Mouse (Mus musculus) heart, embryonic 13.5 days (tissue): ENCODE data around the gene Scly. TPM values are rescaled to one million over a fixed set of nuclear protein-coding genes. Genes with fewer than 3 reads are reported as not detected.

Experiments
- ATAC-seq: fragments of 200-750 bp; cut with Nextera tagmentation; 2 replicates; pipeline ENCODE4 v1.8.0; 2017; ENCODE audit warnings: moderate TSS enrichment; ENCODE audit not compliant: insufficient number of reproducible peaks, low FRiP score, low TSS enrichment; ENCODE audit errors: extremely low read depth
- H3K27ac ChIP-seq: fragments of 300-500 bp; sonication (generic); replicated peaks from 2 replicates; pipeline ENCODE4 v1.5.1; 2015; ENCODE audit warnings: moderate library complexity, mild to moderate bottlenecking, inconsistent platforms
- H3K27me3 ChIP-seq: fragments of 300-500 bp; sonication (generic); replicated peaks from 2 replicates; pipeline ENCODE4 v1.6.1; 2015; ENCODE audit warnings: mild to moderate bottlenecking, inconsistent platforms
- H3K36me3 ChIP-seq: fragments of 300-500 bp; sonication (generic); 2 replicates; pipeline ENCODE4 v1.6.1; 2015; ENCODE audit warnings: mild to moderate bottlenecking, inconsistent platforms
- H3K4me1 ChIP-seq: fragments of 300-500 bp; sonication (generic); 2 replicates; pipeline ENCODE4 v1.6.1; 2015; ENCODE audit warnings: inconsistent platforms
- H3K4me2 ChIP-seq: fragments of 300-500 bp; sonication (generic); 2 replicates; pipeline ENCODE4 v1.6.1; 2015; ENCODE audit warnings: inconsistent platforms, mild to moderate bottlenecking, moderate library complexity
- H3K4me3 ChIP-seq: fragments of 300-500 bp; sonication (generic); 2 replicates; pipeline ENCODE4 v1.5.1; 2015; ENCODE audit warnings: moderate library complexity, mild to moderate bottlenecking, inconsistent platforms
- H3K9ac ChIP-seq: fragments of 300-500 bp; sonication (generic); 2 replicates; pipeline ENCODE4 v1.6.1; 2015; ENCODE audit warnings: inconsistent platforms, mild to moderate bottlenecking, moderate library complexity
- H3K9me3 ChIP-seq: fragments of 300-500 bp; sonication (generic); 2 replicates; pipeline ENCODE4 v1.6.1; 2016; ENCODE audit warnings: inconsistent platforms
- WGBS: fragments of 180-500 bp; shearing (Covaris S2); methylation state at CpG from one replicate; pipeline ENCODE4 v1.1.7; 2015; ENCODE audit warnings: mixed read lengths; 5-methylcytosine and 5-hydroxymethylcytosine counted together
- polyA plus RNA-seq: library from polyadenylated mRNA; unstranded; fragments of >200 nt; fragmentation: Nextera tagmentation; extraction: Ambion mirVana; gene quantifications from 2 replicates; pipeline ENCODE4 v1.2.1, GENCODE M21; 2015

Gene Scly
- polyA plus RNA-seq, 1 experiment from 2014 or later = 12.6 TPM

GRCm38 (mm10) chr1:91333582-91333981, 35.4 kb downstream of the Scly start:
- no peak overlapping the region for H3K9ac ChIP-seq
- H3K4me2 ChIP-seq = no peak overlapping the region
- H3K27ac ChIP-seq = peak overlapping the region; percentile 66
- no peaks in the 10 kb centered on the region for H3K9me3 ChIP-seq
- no peak overlapping the region for H3K4me3 ChIP-seq
- no peak for ATAC-seq
- H3K27me3 ChIP-seq = peaks cover 12% of the 10 kb centered on the region
- no peaks in the 10 kb centered on the region for H3K36me3 ChIP-seq
- peaks cover 26% of the 10 kb centered on the region for H3K4me1 ChIP-seq

- 85% methylated on average over 7 of the region's 7 CpGs for WGBS
Observed at GRCm38 (mm10) chr1:91337355-91337754, 39.2 kb downstream of the Scly start.

GRCm38 (mm10) chr1:91344001-91344400, 45.9 kb downstream of the Scly start:
- H3K4me1 ChIP-seq = peaks cover 19% of the 10 kb centered on the region
- H3K4me3 ChIP-seq = 0 out of 2 replicates have a peak overlapping the region, but pooled peaks have one; percentile 43
- no peak overlapping the region for H3K4me2 ChIP-seq
- WGBS = 68% methylated on average over 3 of the region's 3 CpGs
- H3K9ac ChIP-seq = 0 out of 2 replicates have a peak overlapping the region, but pooled peaks have one; percentile 41
- H3K27me3 ChIP-seq = peaks cover 84% of the 10 kb centered on the region
- ATAC-seq = no peak
- no peaks in the 10 kb centered on the region for H3K36me3 ChIP-seq
- H3K27ac ChIP-seq = no peak overlapping the region
- H3K9me3 ChIP-seq = no peaks in the 10 kb centered on the region

More at GRCm38 (mm10) chr1:91337355-91337754, 39.2 kb downstream of the Scly start:
- Histone ChIP-seq H3K9me3 (no peaks in the 10 kb centered on the region), H3K36me3 (no peaks in the 10 kb centered on the region), H3K4me1 (peaks cover 22% of the 10 kb centered on the region), H3K4me2 (no peak overlapping the region), H3K27ac (no peak overlapping the region), H3K4me3 (no peak overlapping the region), H3K27me3 (peaks cover 47% of the 10 kb centered on the region), H3K9ac (no peak overlapping the region)
- no peak for ATAC-seq

GRCm38 (mm10) chr1:91344921-91345685, 47.0 kb downstream of the Scly start:
- H3K4me2 ChIP-seq = peak overlapping the region; percentile 67
- H3K27me3 ChIP-seq = peaks cover 73% of the 10 kb centered on the region
- no peaks in the 10 kb centered on the region for H3K9me3 ChIP-seq
- H3K4me1 ChIP-seq = peaks cover 25% of the 10 kb centered on the region
- no peak overlapping the region for H3K27ac ChIP-seq
- H3K4me3 ChIP-seq = peak overlapping the region; percentile 43
- H3K9ac ChIP-seq = peak overlapping the region; percentile 41
- H3K36me3 ChIP-seq = no peaks in the 10 kb centered on the region
- ATAC-seq = no peak
- 3% methylated on average over 68 of the region's 68 CpGs for WGBS

- peaks cover 55% of the 10 kb centered on the region for H3K27me3 ChIP-seq
- H3K36me3 ChIP-seq = no peaks in the 10 kb centered on the region
- ATAC-seq = peak; percentile 39; the same call in 1 of the 2 replicates
- no peak overlapping the region for H3K4me3 ChIP-seq
- no peak overlapping the region for H3K27ac ChIP-seq
- no peak overlapping the region for H3K4me2 ChIP-seq
- H3K9ac ChIP-seq = no peak overlapping the region
- no peaks in the 10 kb centered on the region for H3K9me3 ChIP-seq
- peaks cover 41% of the 10 kb centered on the region for H3K4me1 ChIP-seq
- WGBS = 39% methylated on average over 3 of the region's 3 CpGs
Observed at GRCm38 (mm10) chr1:91346892-91347291, 48.8 kb downstream of the Scly start.

GRCm38 (mm10) chr1:91350841-91351240, 52.7 kb downstream of the Scly start, which contains the start of gene Klhl30:
Klhl30 (plus strand) TSS chr1:91351016.
- Histone ChIP-seq H3K4me2 (peak within 1 kb of the TSS; percentile 78), H3K27ac (peak within 1 kb of the TSS; percentile 90), H3K9me3 (no peaks in the 10 kb centered on the region), H3K4me3 (peak within 1 kb of the TSS; percentile 56), H3K4me1 (peaks cover 42% of the 10 kb centered on the region), H3K9ac (peak within 1 kb of the TSS; percentile 84), H3K27me3 (peaks cover 15% of the 10 kb centered on the region), H3K36me3 (peaks cover 23% of the 10 kb centered on the region)
- 23% methylated on average over 4 of the region's 4 CpGs for WGBS
- ATAC-seq = peak; percentile 48; the same call in 1 of the 2 replicates

- Histone ChIP-seq H3K4me1 (peaks cover 42% of the 10 kb centered on the region), H3K27me3 (peaks cover 11% of the 10 kb centered on the region), H3K9ac (peak overlapping the region; percentile 84), H3K9me3 (no peaks in the 10 kb centered on the region), H3K27ac (peak overlapping the region; percentile 90), H3K4me2 (peak overlapping the region; percentile 78), H3K4me3 (peak overlapping the region; percentile 56), H3K36me3 (peaks cover 27% of the 10 kb centered on the region)
- 41% methylated on average over 3 of the region's 3 CpGs for WGBS
- no peak for ATAC-seq
Observed at GRCm38 (mm10) chr1:91351249-91351648, 53.1 kb downstream of the Scly start.

- Histone ChIP-seq H3K4me2 (peak overlapping the region; percentile 78), H3K27ac (no peak overlapping the region), H3K36me3 (peaks cover 38% of the 10 kb centered on the region), H3K4me3 (peak overlapping the region; percentile 56; the same call in 1 of the 2 replicates), H3K9ac (no peak overlapping the region), H3K4me1 (peaks cover 42% of the 10 kb centered on the region), H3K9me3 (no peaks in the 10 kb centered on the region), H3K27me3 (0 out of 2 replicates have a peak, but pooled peaks cover 5% of the 10 kb centered on the region)
- no peak for ATAC-seq
- 67% methylated on average over 2 of the region's 2 CpGs for WGBS
Observed at GRCm38 (mm10) chr1:91352277-91352676, 54.1 kb downstream of the Scly start.

- ATAC-seq = no peak
- Histone ChIP-seq H3K4me3 (no peak overlapping the region), H3K27me3 (no peaks in the 10 kb centered on the region), H3K27ac (no peak overlapping the region), H3K4me2 (no peak overlapping the region), H3K4me1 (peaks cover 27% of the 10 kb centered on the region), H3K9ac (no peak overlapping the region), H3K36me3 (peaks cover 71% of the 10 kb centered on the region), H3K9me3 (no peaks in the 10 kb centered on the region)
- 77% methylated on average over 11 of the region's 11 CpGs for WGBS
Observed at GRCm38 (mm10) chr1:91356105-91356504, 58.0 kb downstream of the Scly start.

- WGBS = 74% methylated on average over 5 of the region's 5 CpGs
- H3K9ac ChIP-seq = no peak overlapping the region
- ATAC-seq = no peak
- peaks cover 3% of the 10 kb centered on the region; the same call in 1 of the 2 replicates for H3K27me3 ChIP-seq
- H3K27ac ChIP-seq = no peak overlapping the region
- H3K4me2 ChIP-seq = no peak overlapping the region
- peaks cover 11% of the 10 kb centered on the region for H3K4me1 ChIP-seq
- peaks cover 63% of the 10 kb centered on the region for H3K36me3 ChIP-seq
- H3K9me3 ChIP-seq = peaks cover 10% of the 10 kb centered on the region
- H3K4me3 ChIP-seq = no peak overlapping the region
Observed at GRCm38 (mm10) chr1:91362113-91362512, 64.0 kb downstream of the Scly start.

- peaks cover 11% of the 10 kb centered on the region for H3K4me1 ChIP-seq
- H3K27ac ChIP-seq = no peak overlapping the region
- H3K9ac ChIP-seq = no peak overlapping the region
- 88% methylated on average over 16 of the region's 16 CpGs for WGBS
- no peak for ATAC-seq
- no peak overlapping the region for H3K4me3 ChIP-seq
- H3K36me3 ChIP-seq = peaks cover 45% of the 10 kb centered on the region
- H3K27me3 ChIP-seq = peaks cover 9% of the 10 kb centered on the region; the same call in 1 of the 2 replicates
- H3K4me2 ChIP-seq = no peak overlapping the region
- peaks cover 10% of the 10 kb centered on the region for H3K9me3 ChIP-seq
Observed at GRCm38 (mm10) chr1:91364822-91365644, 66.9 kb downstream of the Scly start.
